Mouse (Mus musculus): ENCODE results near the gene Nwd2. TPM values are rescaled to one million over a fixed set of nuclear protein-coding genes. Genes with fewer than 3 reads are reported as not detected.

Nwd2 gene
- polyA plus RNA-seq, 1 experiment from 2014 or later, result 0.51 TPM

DNA sequence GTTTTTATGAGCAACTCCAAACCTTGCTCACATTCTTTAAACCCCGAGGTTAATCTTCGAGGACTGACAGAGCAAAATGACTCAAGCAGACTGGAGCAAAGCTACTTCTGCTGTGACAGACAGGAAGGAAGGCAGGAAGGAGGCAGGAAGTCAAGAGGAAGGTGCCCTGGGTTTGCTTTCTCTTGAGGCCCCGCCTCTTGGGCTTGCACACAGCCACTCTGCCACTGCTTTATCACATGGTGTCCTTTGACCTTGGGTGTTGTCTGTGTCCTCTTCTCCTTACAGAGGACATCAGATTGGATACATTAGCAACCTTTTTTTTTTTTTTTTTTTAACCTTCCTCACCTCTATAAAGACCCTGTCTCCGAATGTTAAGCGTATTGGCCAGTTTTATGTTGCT, 188.2 kb downstream of the Nwd2 start:
- Histone ChIP-seq H3K4me3 (no peak overlapping the region), H3K9ac (no peak overlapping the region), H3K9me3 (no peaks in the 10 kb centered on the region), H3K27ac (no peak overlapping the region), H3K4me2 (no peak overlapping the region), H3K4me1 (0 out of 2 replicates have a peak, but pooled peaks cover 2% of the 10 kb centered on the region), H3K36me3 (no peaks in the 10 kb centered on the region), H3K27me3 (no peaks in the 10 kb centered on the region)
- WGBS, result 73% methylated on average over 5 of the region's 5 CpGs
- ATAC-seq (ENCODE audit: insufficient number of reproducible peaks, low FRiP score, low TSS enrichment, low read depth), result no peak

DNA sequence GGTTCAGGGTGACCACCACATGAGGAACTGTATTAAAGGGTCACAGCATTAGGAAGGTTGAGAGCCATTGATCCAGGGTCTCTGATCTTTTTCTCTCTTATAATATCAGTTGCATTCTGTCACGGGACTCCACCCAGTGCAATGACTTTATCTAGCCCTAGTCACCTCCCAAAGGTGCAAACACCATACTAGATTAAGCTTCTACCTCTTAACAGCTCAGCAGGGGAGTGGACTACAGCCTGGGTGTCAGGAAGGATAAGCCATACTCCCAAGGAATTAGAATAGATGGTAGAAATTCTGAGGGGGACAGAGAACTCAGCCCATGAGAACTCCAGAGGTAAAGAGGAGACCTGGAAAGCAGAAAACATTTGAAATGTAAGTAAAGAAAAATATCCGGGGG, 188.9 kb downstream of the Nwd2 start:
- no peaks in the 10 kb centered on the region for H3K9me3 ChIP-seq
- WGBS, result 89% methylated on average over 2 of the region's 2 CpGs
- H3K27ac ChIP-seq, result no peak overlapping the region
- H3K27me3 ChIP-seq, result no peaks in the 10 kb centered on the region
- H3K36me3 ChIP-seq, result no peaks in the 10 kb centered on the region
- H3K9ac ChIP-seq, result no peak overlapping the region
- H3K4me2 ChIP-seq, result no peak overlapping the region
- 0 out of 2 replicates have a peak, but pooled peaks cover 2% of the 10 kb centered on the region for H3K4me1 ChIP-seq
- ATAC-seq (ENCODE audit: insufficient number of reproducible peaks, low FRiP score, low TSS enrichment, low read depth), result no peak
- no peak overlapping the region for H3K4me3 ChIP-seq

DNA sequence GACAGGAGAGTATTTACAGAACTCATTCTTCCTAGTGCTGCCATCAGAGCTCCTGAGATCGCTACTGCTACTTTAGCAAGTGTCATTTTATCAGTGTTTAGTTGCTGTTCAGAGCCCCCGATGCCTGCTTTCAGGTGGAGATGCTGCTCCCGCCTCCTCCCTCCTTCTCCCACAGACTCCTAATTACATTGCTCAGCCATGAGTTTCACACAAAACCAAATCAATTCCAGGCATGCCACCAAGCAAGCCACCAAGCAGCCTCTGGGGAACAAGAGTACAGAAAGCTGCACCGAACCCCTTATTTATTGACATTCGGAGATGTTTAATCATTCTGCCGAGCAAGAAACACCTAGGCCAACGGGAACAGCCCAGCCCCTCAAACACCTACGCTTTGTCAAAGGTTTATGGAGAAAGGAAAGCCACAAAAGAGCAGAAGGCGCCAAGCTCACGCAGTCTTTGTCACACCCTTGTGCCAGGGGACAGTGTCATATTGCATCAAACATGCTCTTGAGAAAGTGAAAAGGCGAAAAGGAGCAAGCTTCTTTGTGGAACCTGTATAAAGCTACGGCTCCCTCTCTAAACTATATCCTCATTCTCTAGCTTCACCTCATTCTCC, 191.0 kb downstream of the Nwd2 start:
- Histone ChIP-seq H3K4me2 (no peak overlapping the region), H3K27me3 (no peaks in the 10 kb centered on the region), H3K36me3 (no peaks in the 10 kb centered on the region), H3K27ac (no peak overlapping the region), H3K4me3 (no peak overlapping the region), H3K4me1 (0 out of 2 replicates have a peak, but pooled peaks cover 2% of the 10 kb centered on the region), H3K9ac (no peak overlapping the region), H3K9me3 (no peaks in the 10 kb centered on the region)
- 30% methylated on average over 12 of the region's 12 CpGs for WGBS
- no peak for ATAC-seq (ENCODE audit: insufficient number of reproducible peaks, low FRiP score, low TSS enrichment, low read depth)

DNA sequence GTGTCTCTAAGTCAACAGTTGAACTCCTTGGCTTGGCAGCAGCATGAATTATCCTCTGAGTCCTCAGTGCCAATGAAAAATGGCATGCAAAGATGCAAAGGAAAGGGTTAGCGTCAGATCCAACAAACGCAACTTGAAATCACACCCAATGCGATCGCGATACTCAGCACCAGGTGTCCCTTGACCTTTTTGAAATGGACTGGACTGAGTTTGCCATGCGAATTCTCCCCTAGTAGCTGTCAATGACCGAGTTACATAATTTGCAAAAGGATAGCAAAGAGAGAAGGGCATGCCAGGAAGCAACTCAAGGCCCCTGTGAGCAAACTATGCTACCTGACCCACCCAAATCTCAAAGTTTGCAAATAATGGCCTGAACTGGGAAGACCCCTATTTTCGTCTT, 198.2 kb downstream of the Nwd2 start:
- Histone ChIP-seq H3K4me1 (no peaks in the 10 kb centered on the region), H3K4me2 (no peak overlapping the region), H3K9ac (no peak overlapping the region), H3K27ac (no peak overlapping the region), H3K9me3 (no peaks in the 10 kb centered on the region), H3K4me3 (no peak overlapping the region), H3K36me3 (no peaks in the 10 kb centered on the region), H3K27me3 (no peaks in the 10 kb centered on the region)
- WGBS, result 90% methylated on average over 8 of the region's 8 CpGs
- no peak for ATAC-seq (ENCODE audit: insufficient number of reproducible peaks, low FRiP score, low TSS enrichment, low read depth)

DNA sequence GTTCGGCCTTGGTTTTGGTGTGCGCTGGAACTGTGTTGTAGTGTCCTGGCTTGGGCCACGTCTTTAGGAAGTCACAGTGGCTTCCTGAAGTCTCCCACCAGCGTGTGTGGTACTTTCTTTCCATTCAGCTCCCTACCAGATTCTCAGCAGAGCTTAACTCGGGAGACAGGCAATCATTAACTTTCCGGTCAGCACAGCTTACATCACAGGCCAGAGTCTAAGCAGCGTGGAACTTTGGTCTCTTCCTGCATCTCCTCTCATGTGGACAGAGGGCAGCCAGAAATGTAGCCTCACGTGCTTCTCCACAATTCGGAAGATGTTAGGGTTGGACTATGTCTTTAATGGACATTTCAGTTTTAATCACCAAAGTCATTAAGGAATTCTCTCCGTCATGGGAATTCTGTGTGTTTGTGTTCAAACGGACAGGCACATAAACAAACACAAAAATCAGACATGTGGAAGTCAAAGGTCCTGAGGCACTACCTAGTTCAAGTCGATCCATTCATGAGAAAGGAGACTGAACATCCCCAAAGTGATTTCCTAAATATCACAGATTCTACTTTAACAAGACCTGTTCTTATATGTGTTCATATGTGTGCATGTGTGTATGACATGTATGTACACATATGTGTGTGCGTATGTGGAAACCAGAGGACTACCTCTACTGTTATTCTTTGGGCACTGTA, 198.8 kb downstream of the Nwd2 start:
- Histone ChIP-seq H3K4me1 (no peaks in the 10 kb centered on the region), H3K27me3 (no peaks in the 10 kb centered on the region), H3K9ac (no peak overlapping the region), H3K4me3 (no peak overlapping the region), H3K36me3 (no peaks in the 10 kb centered on the region), H3K27ac (no peak overlapping the region), H3K4me2 (no peak overlapping the region), H3K9me3 (no peaks in the 10 kb centered on the region)
- WGBS, result 88% methylated on average over 13 of the region's 13 CpGs
- no peak for ATAC-seq (ENCODE audit: insufficient number of reproducible peaks, low FRiP score, low TSS enrichment, low read depth)

DNA sequence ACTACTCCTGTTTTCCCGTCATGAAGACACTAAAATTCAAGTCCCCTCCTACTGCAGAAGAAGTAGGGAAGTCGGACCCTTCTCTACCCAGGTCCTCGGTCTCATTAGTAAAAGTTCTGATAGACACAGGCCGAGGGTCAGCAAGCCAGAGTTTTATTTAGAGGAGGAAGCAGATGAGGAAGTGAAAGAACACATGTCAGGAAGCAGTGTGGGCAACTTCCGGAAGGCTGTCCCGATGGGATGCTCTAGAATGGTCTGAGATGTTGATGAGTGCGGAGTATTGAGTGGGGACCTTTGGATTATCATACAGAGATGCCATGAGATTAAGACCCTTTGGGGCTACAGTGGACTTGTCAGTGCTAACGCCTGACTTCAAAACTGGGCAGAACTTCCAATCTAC, 210.0 kb downstream of the Nwd2 start:
- Histone ChIP-seq H3K27me3 (no peaks in the 10 kb centered on the region), H3K27ac (no peak overlapping the region), H3K4me2 (no peak overlapping the region), H3K9ac (no peak overlapping the region), H3K4me3 (no peak overlapping the region), H3K36me3 (no peaks in the 10 kb centered on the region), H3K4me1 (no peaks in the 10 kb centered on the region), H3K9me3 (no peaks in the 10 kb centered on the region)
- WGBS, result 81% methylated on average over 8 of the region's 8 CpGs
- no peak for ATAC-seq (ENCODE audit: insufficient number of reproducible peaks, low FRiP score, low TSS enrichment, low read depth)

Other genes with a start within 250 kb of the Nwd2 start
- 5.0 and 5.1 TPM in 2 replicates for gene 0610040J01Rik, start 163.3 kb downstream of the Nwd2 start, polyA plus RNA-seq (2015; fragmentation: Nextera tagmentation; extraction: Ambion mirVana)